ENCODE assay signal across 31 mouse cellular contexts in genomic region chr4:55391480-55391879, GRCm38 (mm10). TPM values are rescaled to one million over a fixed set of nuclear protein-coding genes. Genes with fewer than 3 reads are reported as not detected.
DNase-seq lines count a peak whose midpoint lies in the region; ATAC-seq and TF ChIP-seq lines count a peak whose summit lies in the region.
"Had no signal": no experiment of that assay in that cellular context is flagged by ENCODE, and none has a peak within 500 bp of the region (broad histone marks: within the 10 kb centered on the region; RNA-seq: fewer than 3 reads in every experiment).

No protein-coding gene starts in this region.

- TF ChIP-seq CTCF in bone marrow macrophage, adult 2 months (IDR thresholded peaks at IDR 0.05; ENCODE audit: low read depth, low read length) = no peak

- DNase-seq in heart, adult 11 months = peak; percentile 85
- no peak for DNase-seq in heart, postnatal 25 days (ENCODE audit: low spot score)
- no peak for DNase-seq in kidney, adult 9 months
- no peak for DNase-seq in layer of hippocampus, postnatal 10 days (ENCODE audit: low spot score in 2 of 2)
- no peak for DNase-seq in spleen, postnatal 10 days (ENCODE audit: low spot score in 2 of 2)
- DNase-seq: adrenal gland, adult 2 months; adrenal gland, postnatal 36 days; cerebellum, adult 2 months; cerebellum, postnatal 36 days; gastrocnemius, postnatal 14 days; kidney, adult 2 months; kidney, postnatal 25 days; right cerebral cortex, adult 18-20 months; spleen, adult 18-20 months; thymus, adult 18-20 months; thymus, postnatal 36 days had no signal

- intact Hi-C loops in heart, postnatal 25 days (cut with DNase I) = no loop called here

- H3K4me1 ChIP-seq in kidney, embryonic 16.5 days (ENCODE audit: insufficient read depth, low read length) = no peaks in the 10 kb centered on the region
- peaks cover 20% of the 10 kb centered on the region for H3K4me1 ChIP-seq in bone marrow macrophage, adult 2 months (ENCODE audit: control insufficient read depth, insufficient read depth, low read length)
- H3K4me1 ChIP-seq in heart, embryonic 16.5 days (ENCODE audit: control insufficient read depth, insufficient read depth, low read length) = peaks cover 8% of the 10 kb centered on the region
- H3K4me1 ChIP-seq: forebrain, embryonic 13.5 days; limb, embryonic 13.5 days; lung, embryonic 15.5 days; midbrain, embryonic 10.5 days; neural tube, embryonic 12.5 days had no signal

- H3K4me3 ChIP-seq in kidney, embryonic 16.5 days (ENCODE audit: low read length) = no peak overlapping the region
- no peak overlapping the region for H3K4me3 ChIP-seq in bone marrow macrophage, adult 2 months (ENCODE audit: insufficient read depth, low read length)
- H3K4me3 ChIP-seq in heart, embryonic 16.5 days (ENCODE audit: low read length) = no peak overlapping the region
- H3K4me3 ChIP-seq: forebrain, embryonic 13.5 days; left cerebral cortex, adult 2 months; limb, embryonic 13.5 days; lung, embryonic 15.5 days; midbrain, embryonic 10.5 days; myocyte; neural tube, embryonic 12.5 days had no signal

- ATAC-seq in kidney, embryonic 16.5 days (ENCODE audit: low FRiP score, low TSS enrichment) = 0 out of 2 replicates have a peak, but pooled peaks have one; percentile 57
- no peak; the same call in 1 of the 2 replicates for ATAC-seq in heart, embryonic 16.5 days (replicated peaks; ENCODE audit: extremely low read depth, insufficient read depth, low FRiP score)
- ATAC-seq: activated CD4-positive, CD25-positive, alpha-beta regulatory T cell, adult 4 months; forebrain, embryonic 13.5 days; hindbrain, embryonic 16.5 days had no signal

- no peak overlapping the region for H3K4me2 ChIP-seq in kidney, embryonic 16.5 days (replicated peaks; ENCODE audit: low read depth, low read length)
- H3K4me2 ChIP-seq in heart, embryonic 16.5 days (ENCODE audit: low read depth, low read length) = no peak overlapping the region
- H3K4me2 ChIP-seq: forebrain, embryonic 13.5 days; limb, embryonic 13.5 days; liver, embryonic 11.5 days; lung, embryonic 15.5 days; neural tube, embryonic 12.5 days had no signal

- H3K36me3 ChIP-seq in kidney, embryonic 16.5 days (ENCODE audit: insufficient read depth, low read length) = peaks cover 17% of the 10 kb centered on the region
- peaks cover 14% of the 10 kb centered on the region for H3K36me3 ChIP-seq in heart, embryonic 16.5 days (ENCODE audit: control insufficient read depth, insufficient read depth)

- no peak overlapping the region for H3K9ac ChIP-seq in kidney, embryonic 16.5 days (replicated peaks; ENCODE audit: low read length)
- H3K9ac ChIP-seq in heart, embryonic 16.5 days (ENCODE audit: low read length) = no peak overlapping the region
- H3K9ac ChIP-seq: forebrain, embryonic 13.5 days; limb, embryonic 13.5 days; lung, embryonic 15.5 days; neural tube, embryonic 12.5 days had no signal

- WGBS in kidney, embryonic 16.5 days = 46% methylated on average over 1 of the region's 1 CpGs
- WGBS in heart, embryonic 16.5 days = 45% methylated on average over 1 of the region's 1 CpGs

- H3K9me3 ChIP-seq in kidney, embryonic 16.5 days (ENCODE audit: low read length) = no peaks in the 10 kb centered on the region
- H3K9me3 ChIP-seq in heart, embryonic 16.5 days (replicated peaks; ENCODE audit: control insufficient read depth, low read length) = no peaks in the 10 kb centered on the region
- H3K9me3 ChIP-seq: forebrain, embryonic 13.5 days; limb, embryonic 13.5 days; lung, embryonic 15.5 days; midbrain, embryonic 10.5 days; neural tube, embryonic 12.5 days had no signal

- H3K27ac ChIP-seq in kidney, embryonic 16.5 days (ENCODE audit: low read length) = no peak overlapping the region
- H3K27ac ChIP-seq in bone marrow macrophage, adult 2 months (ENCODE audit: insufficient read depth, low read depth, low read length) = peak overlapping the region; percentile 7
- peak overlapping the region; percentile 56 for H3K27ac ChIP-seq in heart, embryonic 16.5 days (ENCODE audit: low read length)
- H3K27ac ChIP-seq: forebrain, embryonic 13.5 days; left cerebral cortex, adult 2 months; limb, embryonic 13.5 days; lung, embryonic 15.5 days; midbrain, embryonic 10.5 days; neural tube, embryonic 12.5 days; stomach, postnatal 0 days had no signal

- no peaks in the 10 kb centered on the region for H3K27me3 ChIP-seq in kidney, embryonic 16.5 days (ENCODE audit: insufficient read depth, low read length)
- no peaks in the 10 kb centered on the region for H3K27me3 ChIP-seq in heart, embryonic 16.5 days (ENCODE audit: control insufficient read depth, insufficient read depth, low read length)
- H3K27me3 ChIP-seq: CH12.LX; forebrain, embryonic 13.5 days; limb, embryonic 13.5 days; lung, embryonic 15.5 days; neural tube, embryonic 12.5 days had no signal

- no peak for TF ChIP-seq POLR2A in bone marrow macrophage, adult 2 months (IDR thresholded peaks at IDR 0.05; ENCODE audit: borderline replicate concordance, low read depth, low read length)

RNA-seq across cellular contexts. Expression of gene Rad23b, which starts 41.6 kb away (rescaled TPM):
- total RNA-seq in heart, postnatal 25 days (2021) = 100 to 1,000 TPM in 1 of 2 experiments, 10 to 100 TPM in 1; 94.6 to 112 TPM
- 69.5 and 75.0 TPM in 2 replicates for polyA plus RNA-seq in kidney, embryonic 16.5 days (2015; fragmentation: Nextera tagmentation; extraction: Ambion mirVana)
- polyA plus RNA-seq in bone marrow macrophage, adult 2 months (2012; ENCODE audit: insufficient read depth, insufficient read length, missing spikeins) = 68.9 and 83.9 TPM in 2 replicates
- polyA plus RNA-seq in heart, embryonic 16.5 days (2015; fragmentation: Nextera tagmentation; extraction: Ambion mirVana) = 55.2 and 58.9 TPM in 2 replicates
- total RNA-seq in layer of hippocampus, postnatal 10 days (2021) = 100 to 1,000 TPM; 203 to 211 TPM
